Mouse (Mus musculus) testis, adult 10 weeks (tissue): ENCODE results near the gene Dmrtc1c1. TPM values are rescaled to one million over a fixed set of nuclear protein-coding genes. Genes with fewer than 3 reads are reported as not detected.

Experiments
- polyA plus RNA-seq: library from polyadenylated mRNA; stranded (reverse); fragments of 350-450 nt; fragmentation: Illumina TruSeq; extraction: RNeasy Lipid Tissue Mini Kit (QIAGEN cat#74804); gene quantifications from one replicate; pipeline ENCODE4 v1.2.3, GENCODE M21; 2014; ENCODE audit warnings: low read depth, low replicate concordance

The Dmrtc1c1 gene
- polyA plus RNA-seq, result not detected

GRCm38 (mm10) chrX:102802663-102803062 is at the start of gene Dmrtc1c1:
Gene Dmrtc1c1, plus strand, starts transcription at chrX:102802963.

GRCm38 (mm10) chrX:102854516-102854915 is 51.8 kb downstream of the Dmrtc1c1 start, which contains the start of gene Dmrtc1c2:
Gene Dmrtc1c2, minus strand, starts transcription at chrX:102854616.

Other genes starting within 250 kb of the Dmrtc1c1 start
- gene Phka1, start 158.7 kb upstream of the Dmrtc1c1 start, polyA plus RNA-seq, result 3.9 TPM
- not detected for gene Gm3880, start 116.0 kb upstream of the Dmrtc1c1 start, polyA plus RNA-seq
- gene Gm9112, start 95.3 kb upstream of the Dmrtc1c1 start, polyA plus RNA-seq, result 9.7 TPM
- 20.9 TPM for gene Dmrtc1b, start 95.1 kb upstream of the Dmrtc1c1 start, polyA plus RNA-seq
- gene Dmrtc1c2, start 51.7 kb downstream of the Dmrtc1c1 start, polyA plus RNA-seq, result 1.9 TPM
- 2.1 TPM for gene 1700031F05Rik, start 65.0 kb downstream of the Dmrtc1c1 start, polyA plus RNA-seq
- gene Dmrtc1a, start 105.7 kb downstream of the Dmrtc1c1 start, polyA plus RNA-seq, result 56.5 TPM
- gene 1700011M02Rik, start 105.9 kb downstream of the Dmrtc1c1 start, polyA plus RNA-seq, result 15.3 TPM
- gene 1700018G05Rik, start 125.4 kb downstream of the Dmrtc1c1 start, polyA plus RNA-seq, result not detected